Mouse (Mus musculus): Measurements from ENCODE around the gene Slc28a3. TPM values are rescaled to one million over a fixed set of nuclear protein-coding genes. Genes with fewer than 3 reads are reported as not detected.

The Slc28a3 gene
- polyA plus RNA-seq (2015; fragmentation: Nextera tagmentation; extraction: Ambion mirVana) = 0.08 TPM in 1 of 2 replicates, not detected in the other

DNA sequence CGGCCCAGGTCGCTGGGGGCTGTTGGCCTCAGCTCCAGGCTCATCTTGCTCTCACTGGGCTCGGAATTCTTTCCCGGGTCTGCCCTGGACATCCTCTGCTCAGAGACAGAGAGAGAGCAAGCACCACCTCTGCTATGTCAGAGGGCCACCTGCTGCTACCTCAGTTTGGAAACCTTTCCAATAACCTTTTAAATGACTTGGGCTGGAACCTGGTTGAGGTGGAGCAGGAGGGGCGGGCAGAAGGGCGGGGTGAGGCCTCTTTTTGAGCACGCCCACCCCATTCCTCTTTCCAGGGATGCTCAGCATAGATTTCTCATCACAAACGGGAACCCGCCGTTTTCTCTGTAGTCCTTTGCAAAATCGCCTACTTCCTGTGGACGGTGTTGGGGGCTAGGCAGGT is at the start of gene Slc28a3:
Slc28a3 (minus strand) TSS at position 162 of the 400 bp plus-strand sequence.
- 13% methylated on average over 12 of the region's 12 CpGs for WGBS
- Histone ChIP-seq H3K9ac (ENCODE audit: low read length) (no peak within 1 kb of the TSS), H3K27ac (ENCODE audit: low read length) (no peak within 1 kb of the TSS), H3K4me1 (replicated peaks; ENCODE audit: control insufficient read depth, insufficient read depth, low read length) (no peaks in the 10 kb centered on the region), H3K9me3 (ENCODE audit: control insufficient read depth, low read length) (no peaks in the 10 kb centered on the region), H3K27me3 (ENCODE audit: control insufficient read depth, insufficient read depth, low read depth, low read length) (no peaks in the 10 kb centered on the region), H3K4me2 (ENCODE audit: low read depth, low read length) (no peak within 1 kb of the TSS), H3K36me3 (ENCODE audit: control insufficient read depth, insufficient read depth, low read length) (no peaks in the 10 kb centered on the region), H3K4me3 (ENCODE audit: low read length) (no peak within 1 kb of the TSS)
- ATAC-seq (ENCODE audit: low read depth) = no peak

DNA sequence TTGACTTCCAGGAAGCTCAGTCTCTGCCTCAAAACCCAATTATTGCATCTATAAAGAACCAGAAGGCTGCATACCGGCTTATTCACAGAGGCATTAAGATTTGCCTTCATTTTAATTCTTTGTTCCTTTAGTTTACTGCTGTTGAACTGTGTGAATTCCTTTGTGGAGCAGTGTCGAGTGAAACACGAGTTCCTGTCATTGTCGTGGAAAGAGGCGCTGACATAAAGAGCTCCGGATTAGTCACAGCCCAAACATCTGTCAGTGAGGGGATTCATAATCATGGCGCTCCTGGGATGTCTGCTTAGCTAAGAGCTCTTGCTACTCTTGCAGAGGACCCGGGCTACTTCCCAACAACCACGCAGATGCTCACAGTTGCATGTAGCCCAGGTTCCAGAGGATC is 47.3 kb upstream of the Slc28a3 start:
- no peak overlapping the region for H3K27ac ChIP-seq (ENCODE audit: low read length)
- H3K4me1 ChIP-seq (replicated peaks; ENCODE audit: control insufficient read depth, insufficient read depth, low read length) = no peaks in the 10 kb centered on the region
- no peaks in the 10 kb centered on the region for H3K9me3 ChIP-seq (ENCODE audit: control insufficient read depth, low read length)
- H3K36me3 ChIP-seq (ENCODE audit: control insufficient read depth, insufficient read depth, low read length) = no peaks in the 10 kb centered on the region
- 46% methylated on average over 9 of the region's 9 CpGs for WGBS
- no peak overlapping the region for H3K4me3 ChIP-seq (ENCODE audit: low read length)
- no peak overlapping the region for H3K4me2 ChIP-seq (ENCODE audit: low read depth, low read length)
- ATAC-seq (ENCODE audit: low read depth) = no peak
- no peak overlapping the region for H3K9ac ChIP-seq (ENCODE audit: low read length)
- H3K27me3 ChIP-seq (ENCODE audit: control insufficient read depth, insufficient read depth, low read depth, low read length) = no peaks in the 10 kb centered on the region

DNA sequence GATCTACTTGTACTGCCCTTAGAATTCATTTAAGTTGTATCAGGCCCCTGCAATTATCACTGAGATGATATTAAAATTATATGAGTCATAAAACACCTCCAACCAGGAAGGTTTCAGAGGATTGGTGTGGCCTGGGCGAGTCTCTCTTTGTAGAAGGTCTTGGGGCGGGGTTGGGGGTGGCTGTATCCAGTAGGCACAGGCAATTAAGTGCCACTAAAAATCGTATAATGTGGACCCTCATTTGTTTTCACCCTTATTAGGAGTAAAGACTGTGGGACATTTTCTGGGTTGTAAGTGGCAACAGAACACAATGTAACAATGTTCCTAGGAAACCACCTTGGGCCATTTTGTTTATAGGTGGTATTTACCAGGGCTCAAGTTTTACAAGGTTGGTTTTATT is 46.2 kb upstream of the Slc28a3 start:
- H3K36me3 ChIP-seq (ENCODE audit: control insufficient read depth, insufficient read depth, low read length) = no peaks in the 10 kb centered on the region
- H3K4me2 ChIP-seq (ENCODE audit: low read depth, low read length) = no peak overlapping the region
- H3K4me3 ChIP-seq (ENCODE audit: low read length) = no peak overlapping the region
- H3K4me1 ChIP-seq (replicated peaks; ENCODE audit: control insufficient read depth, insufficient read depth, low read length) = no peaks in the 10 kb centered on the region
- H3K27me3 ChIP-seq (ENCODE audit: control insufficient read depth, insufficient read depth, low read depth, low read length) = no peaks in the 10 kb centered on the region
- no peaks in the 10 kb centered on the region for H3K9me3 ChIP-seq (ENCODE audit: control insufficient read depth, low read length)
- WGBS = 81% methylated on average over 3 of the region's 3 CpGs
- no peak for ATAC-seq (ENCODE audit: low read depth)
- H3K27ac ChIP-seq (ENCODE audit: low read length) = no peak overlapping the region
- no peak overlapping the region for H3K9ac ChIP-seq (ENCODE audit: low read length)

DNA sequence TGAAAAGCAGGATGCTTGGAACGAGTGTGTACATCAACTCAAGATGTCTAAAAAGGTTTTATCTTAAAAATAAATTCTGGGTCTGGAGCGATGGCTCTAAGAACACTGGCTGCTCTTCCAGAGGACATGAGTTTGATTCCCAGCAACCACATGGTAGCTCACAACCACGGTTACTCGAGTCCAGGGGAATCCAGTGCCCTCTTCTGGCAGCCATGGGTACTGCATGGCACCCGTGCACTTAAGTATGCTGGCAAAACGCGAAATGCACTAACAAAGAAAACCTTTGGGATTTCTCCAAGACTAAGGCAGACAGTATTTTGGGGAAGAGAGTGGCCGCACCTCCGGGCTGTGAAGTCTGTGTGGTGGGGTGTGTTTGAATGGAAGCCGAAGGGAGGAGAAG is 44.9 kb upstream of the Slc28a3 start:
- Histone ChIP-seq H3K4me1 (replicated peaks; ENCODE audit: control insufficient read depth, insufficient read depth, low read length) (no peaks in the 10 kb centered on the region), H3K36me3 (ENCODE audit: control insufficient read depth, insufficient read depth, low read length) (no peaks in the 10 kb centered on the region), H3K4me3 (ENCODE audit: low read length) (no peak overlapping the region), H3K27me3 (ENCODE audit: control insufficient read depth, insufficient read depth, low read depth, low read length) (no peaks in the 10 kb centered on the region), H3K9me3 (ENCODE audit: control insufficient read depth, low read length) (no peaks in the 10 kb centered on the region), H3K27ac (ENCODE audit: low read length) (no peak overlapping the region), H3K9ac (ENCODE audit: low read length) (no peak overlapping the region), H3K4me2 (ENCODE audit: low read depth, low read length) (no peak overlapping the region)
- 75% methylated on average over 10 of the region's 10 CpGs for WGBS
- no peak for ATAC-seq (ENCODE audit: low read depth)

DNA sequence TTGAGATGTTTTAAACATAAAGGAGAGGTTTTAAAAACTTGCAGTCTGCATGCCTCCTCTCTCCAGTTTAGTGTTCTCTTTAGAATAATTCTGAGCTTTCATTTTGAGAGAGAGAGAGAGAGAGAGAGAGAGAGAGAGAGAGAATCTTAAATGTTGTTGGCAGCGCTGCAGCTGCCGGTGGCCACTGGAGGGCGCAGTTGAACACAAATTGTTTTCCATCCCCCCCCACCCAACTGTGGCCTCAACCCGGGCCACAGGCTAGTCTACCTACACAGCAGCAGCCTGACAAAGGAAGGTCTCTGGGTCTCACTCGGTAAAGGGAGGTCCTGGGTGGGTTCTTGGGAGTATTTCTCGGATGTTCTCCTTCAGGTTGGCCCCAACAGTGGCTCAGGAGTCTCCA is 29.7 kb upstream of the Slc28a3 start:
- Histone ChIP-seq H3K36me3 (ENCODE audit: control insufficient read depth, insufficient read depth, low read length) (no peaks in the 10 kb centered on the region), H3K27ac (ENCODE audit: low read length) (no peak overlapping the region), H3K9ac (ENCODE audit: low read length) (no peak overlapping the region), H3K4me3 (ENCODE audit: low read length) (no peak overlapping the region), H3K4me1 (replicated peaks; ENCODE audit: control insufficient read depth, insufficient read depth, low read length) (no peaks in the 10 kb centered on the region), H3K9me3 (ENCODE audit: control insufficient read depth, low read length) (no peaks in the 10 kb centered on the region), H3K27me3 (ENCODE audit: control insufficient read depth, insufficient read depth, low read depth, low read length) (no peaks in the 10 kb centered on the region), H3K4me2 (ENCODE audit: low read depth, low read length) (no peak overlapping the region)
- 14% methylated on average over 6 of the region's 6 CpGs for WGBS
- ATAC-seq (ENCODE audit: low read depth) = no peak

DNA sequence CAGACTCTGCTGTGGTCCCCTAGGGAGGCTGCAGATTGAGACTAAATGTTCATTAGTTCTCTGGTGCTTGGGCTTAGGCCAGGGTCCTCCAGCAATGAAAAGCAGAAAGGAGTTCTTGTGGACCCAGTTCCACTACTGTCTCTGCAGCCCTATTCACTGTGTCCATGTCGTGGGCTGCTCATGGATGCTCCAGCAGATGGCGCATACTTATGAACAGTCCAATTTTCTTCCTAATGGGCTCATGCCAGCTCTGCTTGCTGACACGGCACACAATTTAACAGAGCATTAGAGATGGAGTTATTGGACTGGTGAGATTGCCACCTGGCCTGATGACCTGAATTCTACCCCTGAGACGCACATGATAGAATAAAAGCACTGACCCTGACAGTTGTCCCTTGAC is 28.3 kb upstream of the Slc28a3 start:
- no peak overlapping the region for H3K4me3 ChIP-seq (ENCODE audit: low read length)
- peak; percentile 36; the same call in 1 of the 2 replicates for ATAC-seq (ENCODE audit: low read depth)
- H3K4me2 ChIP-seq (ENCODE audit: low read depth, low read length) = no peak overlapping the region
- WGBS = 30% methylated on average over 4 of the region's 4 CpGs
- H3K4me1 ChIP-seq (replicated peaks; ENCODE audit: control insufficient read depth, insufficient read depth, low read length) = no peaks in the 10 kb centered on the region
- no peak overlapping the region for H3K9ac ChIP-seq (ENCODE audit: low read length)
- no peak overlapping the region for H3K27ac ChIP-seq (ENCODE audit: low read length)
- H3K27me3 ChIP-seq (ENCODE audit: control insufficient read depth, insufficient read depth, low read depth, low read length) = no peaks in the 10 kb centered on the region
- H3K9me3 ChIP-seq (ENCODE audit: control insufficient read depth, low read length) = no peaks in the 10 kb centered on the region
- H3K36me3 ChIP-seq (ENCODE audit: control insufficient read depth, insufficient read depth, low read length) = no peaks in the 10 kb centered on the region

DNA sequence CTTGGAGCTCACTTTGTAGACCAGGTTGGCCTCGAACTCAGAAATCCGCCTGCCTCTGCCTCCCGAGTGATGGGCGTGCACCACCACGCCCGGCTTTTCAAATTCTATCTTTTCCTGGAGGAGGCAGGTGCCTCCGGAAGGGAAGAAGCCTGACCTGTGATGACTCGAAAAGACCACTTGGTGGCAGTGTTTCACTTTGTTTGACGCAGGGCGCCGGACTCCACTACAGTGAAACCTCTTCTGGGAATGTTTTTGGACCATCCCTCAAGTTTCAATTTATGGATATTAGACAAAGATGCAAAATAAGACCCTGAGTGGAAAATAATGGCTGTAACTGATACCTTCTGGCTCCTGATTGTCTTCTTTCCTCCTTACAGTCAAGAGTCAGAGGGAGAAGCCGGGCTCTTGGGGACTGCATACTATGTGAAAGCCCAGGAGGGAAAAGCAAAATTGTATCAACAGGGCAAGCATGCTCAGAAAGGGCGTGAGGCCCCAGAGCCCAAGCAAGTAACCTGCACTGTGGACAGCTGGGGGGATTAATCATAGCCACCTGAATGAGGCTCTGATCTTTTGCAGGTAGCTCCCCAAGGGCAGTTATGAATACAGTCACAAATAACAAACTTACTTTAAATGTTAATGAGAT is 26.8 kb upstream of the Slc28a3 start:
- no peak for ATAC-seq (ENCODE audit: low read depth)

DNA sequence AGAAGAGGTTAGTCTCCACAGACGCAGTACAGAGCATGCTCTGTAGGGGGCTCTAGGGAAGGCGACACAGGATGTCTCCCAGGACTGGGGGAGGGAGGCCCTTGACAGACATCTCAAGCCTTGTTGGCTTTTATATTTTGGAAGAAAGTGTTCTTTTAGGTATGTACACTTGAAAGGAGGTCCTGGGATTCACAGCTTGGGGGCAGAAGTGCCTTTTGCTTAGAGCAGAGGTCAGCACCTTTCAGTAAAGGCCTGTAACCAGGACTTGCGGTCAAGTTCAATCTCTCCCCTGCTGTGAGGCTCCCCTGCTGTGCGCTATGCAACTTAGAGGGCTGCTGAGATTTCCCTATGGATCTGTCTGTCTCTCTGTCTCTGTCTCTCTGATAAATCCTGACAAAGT is 23.2 kb upstream of the Slc28a3 start:
- Histone ChIP-seq H3K9ac (ENCODE audit: low read length) (no peak overlapping the region), H3K4me2 (ENCODE audit: low read depth, low read length) (no peak overlapping the region), H3K4me1 (replicated peaks; ENCODE audit: control insufficient read depth, insufficient read depth, low read length) (peaks cover 2% of the 10 kb centered on the region; the same call in 1 of the 2 replicates), H3K27me3 (ENCODE audit: control insufficient read depth, insufficient read depth, low read depth, low read length) (no peaks in the 10 kb centered on the region; the same call in 1 of the 2 replicates), H3K4me3 (ENCODE audit: low read length) (no peak overlapping the region), H3K36me3 (ENCODE audit: control insufficient read depth, insufficient read depth, low read length) (no peaks in the 10 kb centered on the region), H3K9me3 (ENCODE audit: control insufficient read depth, low read length) (no peaks in the 10 kb centered on the region), H3K27ac (ENCODE audit: low read length) (no peak overlapping the region)
- WGBS = 32% methylated on average over 4 of the region's 4 CpGs
- ATAC-seq (ENCODE audit: low read depth) = no peak

More for the DNA sequence above, 26.8 kb upstream of the Slc28a3 start:
- H3K9me3 ChIP-seq (ENCODE audit: control insufficient read depth, low read length) = no peaks in the 10 kb centered on the region
- no peaks in the 10 kb centered on the region for H3K36me3 ChIP-seq (ENCODE audit: control insufficient read depth, insufficient read depth, low read length)
- H3K4me1 ChIP-seq (replicated peaks; ENCODE audit: control insufficient read depth, insufficient read depth, low read length) = no peaks in the 10 kb centered on the region
- 11% methylated on average over 13 of the region's 13 CpGs for WGBS
- H3K27ac ChIP-seq (ENCODE audit: low read length) = no peak overlapping the region
- H3K4me2 ChIP-seq (ENCODE audit: low read depth, low read length) = no peak overlapping the region
- H3K4me3 ChIP-seq (ENCODE audit: low read length) = no peak overlapping the region
- no peak overlapping the region for H3K9ac ChIP-seq (ENCODE audit: low read length)
- H3K27me3 ChIP-seq (ENCODE audit: control insufficient read depth, insufficient read depth, low read depth, low read length) = no peaks in the 10 kb centered on the region; the same call in 1 of the 2 replicates

DNA sequence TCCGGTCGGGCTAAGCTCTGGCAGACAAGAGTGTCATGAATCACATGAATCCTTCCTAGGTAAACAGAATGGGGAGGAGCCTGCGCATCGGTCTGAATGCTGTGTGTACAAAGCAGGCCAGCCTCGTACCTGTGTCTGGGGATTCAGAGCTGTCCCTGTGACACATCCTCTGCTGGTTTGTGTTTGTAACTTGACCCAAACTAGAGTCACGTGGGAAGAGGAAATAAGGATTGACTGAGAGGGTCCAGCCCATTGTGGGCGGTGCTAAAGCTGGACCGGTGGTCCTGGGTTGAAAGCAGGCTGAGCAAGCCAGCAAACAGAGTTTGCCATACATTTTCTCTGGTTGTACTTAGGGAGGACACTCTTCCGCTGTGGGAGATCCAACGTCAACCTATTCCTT is 20.1 kb upstream of the Slc28a3 start:
- no peak overlapping the region for H3K27ac ChIP-seq (ENCODE audit: low read length)
- no peak overlapping the region for H3K4me3 ChIP-seq (ENCODE audit: low read length)
- no peak overlapping the region for H3K4me2 ChIP-seq (ENCODE audit: low read depth, low read length)
- no peak for ATAC-seq (ENCODE audit: low read depth)
- H3K9ac ChIP-seq (ENCODE audit: low read length) = no peak overlapping the region
- H3K9me3 ChIP-seq (ENCODE audit: control insufficient read depth, low read length) = no peaks in the 10 kb centered on the region
- H3K36me3 ChIP-seq (ENCODE audit: control insufficient read depth, insufficient read depth, low read length) = no peaks in the 10 kb centered on the region
- H3K4me1 ChIP-seq (replicated peaks; ENCODE audit: control insufficient read depth, insufficient read depth, low read length) = peaks cover 2% of the 10 kb centered on the region; the same call in 1 of the 2 replicates
- WGBS = 28% methylated on average over 10 of the region's 10 CpGs
- H3K27me3 ChIP-seq (ENCODE audit: control insufficient read depth, insufficient read depth, low read depth, low read length) = no peaks in the 10 kb centered on the region; the same call in 1 of the 2 replicates
